Mouse (Mus musculus) stomach, embryonic 15.5 days (tissue): Measurements from ENCODE around the gene Chn2. TPM values are rescaled to one million over a fixed set of nuclear protein-coding genes. Genes with fewer than 3 reads are reported as not detected.

Experiments
- ATAC-seq: fragments of 200-750 bp; cut with Nextera tagmentation; 2 replicates; pipeline ENCODE4 v1.8.0; 2017; ENCODE audit warnings: low read depth, moderate number of reproducible peaks, moderate TSS enrichment; ENCODE audit not compliant: insufficient read depth, low FRiP score
- H3K27ac ChIP-seq: fragments of 300-500 bp; sonication (generic); 2 replicates; pipeline ENCODE4 v1.5.1; 2015; ENCODE audit warnings: mild to moderate bottlenecking, inconsistent platforms
- H3K27me3 ChIP-seq: fragments of 300-500 bp; sonication (generic); replicated peaks from 2 replicates; pipeline ENCODE4 v1.6.1; 2015; ENCODE audit warnings: inconsistent platforms
- H3K36me3 ChIP-seq: fragments of 300-500 bp; sonication (generic); 2 replicates; pipeline ENCODE4 v1.6.1; 2015; ENCODE audit warnings: inconsistent platforms
- H3K4me1 ChIP-seq: fragments of 300-500 bp; sonication (generic); 2 replicates; pipeline ENCODE4 v1.6.1; 2015; ENCODE audit warnings: inconsistent platforms
- H3K4me2 ChIP-seq: fragments of 300-500 bp; sonication (generic); 2 replicates; pipeline ENCODE4 v1.6.1; 2015; ENCODE audit warnings: mild to moderate bottlenecking, inconsistent platforms
- H3K4me3 ChIP-seq: fragments of 300-500 bp; sonication (generic); replicated peaks from 2 replicates; pipeline ENCODE4 v1.5.1; 2015; ENCODE audit warnings: inconsistent platforms
- H3K9ac ChIP-seq: fragments of 300-500 bp; sonication (generic); 2 replicates; pipeline ENCODE4 v1.6.1; 2015; ENCODE audit warnings: inconsistent platforms
- H3K9me3 ChIP-seq: fragments of 300-500 bp; sonication (generic); 2 replicates; pipeline ENCODE4 v1.6.1; 2016; ENCODE audit warnings: inconsistent platforms
- WGBS: fragments of 180-500 bp; shearing (Covaris S2); methylation state at CpG from one replicate; pipeline ENCODE4 v1.1.7; 2015; 5-methylcytosine and 5-hydroxymethylcytosine counted together
- polyA plus RNA-seq: library from polyadenylated mRNA; unstranded; fragments of >200 nt; fragmentation: Nextera tagmentation; extraction: Ambion mirVana; gene quantifications from 2 replicates; pipeline ENCODE4 v1.2.1, GENCODE M21; 2015

Chn2 gene
- polyA plus RNA-seq, 1 experiment from 2014 or later, result 15.6 TPM

GRCm38 (mm10) chr6:54210971-54211370, 171.6 kb downstream of the Chn2 start:
- WGBS, result 57% methylated on average over 4 of the region's 4 CpGs
- Histone ChIP-seq H3K4me1 (no peaks in the 10 kb centered on the region), H3K27ac (no peak overlapping the region), H3K36me3 (no peaks in the 10 kb centered on the region), H3K4me2 (no peak overlapping the region), H3K9ac (no peak overlapping the region), H3K9me3 (no peaks in the 10 kb centered on the region), H3K27me3 (no peaks in the 10 kb centered on the region), H3K4me3 (no peak overlapping the region)
- no peak for ATAC-seq

- 91% methylated on average over 7 of the region's 7 CpGs for WGBS
- Histone ChIP-seq H3K4me1 (no peaks in the 10 kb centered on the region), H3K4me3 (no peak overlapping the region), H3K9ac (no peak overlapping the region), H3K27me3 (no peaks in the 10 kb centered on the region), H3K36me3 (no peaks in the 10 kb centered on the region), H3K9me3 (no peaks in the 10 kb centered on the region), H3K4me2 (no peak overlapping the region), H3K27ac (no peak overlapping the region)
- no peak for ATAC-seq
These were observed 172.6 kb downstream of the Chn2 start for GRCm38 (mm10) chr6:54211939-54212338.

- Histone ChIP-seq H3K9ac (no peak overlapping the region), H3K4me2 (no peak overlapping the region), H3K4me1 (no peaks in the 10 kb centered on the region), H3K4me3 (no peak overlapping the region), H3K36me3 (no peaks in the 10 kb centered on the region), H3K27me3 (no peaks in the 10 kb centered on the region), H3K9me3 (no peaks in the 10 kb centered on the region), H3K27ac (no peak overlapping the region)
- WGBS, result 79% methylated on average over 7 of the region's 7 CpGs
- ATAC-seq, result no peak
These were observed 174.4 kb downstream of the Chn2 start for GRCm38 (mm10) chr6:54213743-54214142.

- ATAC-seq, result no peak
These were observed 176.3 kb downstream of the Chn2 start for GRCm38 (mm10) chr6:54215636-54216035.

GRCm38 (mm10) chr6:54216512-54216911, 177.2 kb downstream of the Chn2 start:
- Histone ChIP-seq H3K27ac (no peak overlapping the region), H3K27me3 (no peaks in the 10 kb centered on the region), H3K36me3 (no peaks in the 10 kb centered on the region), H3K4me2 (no peak overlapping the region), H3K4me1 (no peaks in the 10 kb centered on the region), H3K9ac (no peak overlapping the region), H3K4me3 (no peak overlapping the region), H3K9me3 (no peaks in the 10 kb centered on the region)
- no peak for ATAC-seq
- WGBS, result 73% methylated on average over 5 of the region's 5 CpGs

More at GRCm38 (mm10) chr6:54215636-54216035, 176.3 kb downstream of the Chn2 start:
- H3K36me3 ChIP-seq, result no peaks in the 10 kb centered on the region
- no peaks in the 10 kb centered on the region for H3K9me3 ChIP-seq
- no peaks in the 10 kb centered on the region for H3K27me3 ChIP-seq
- no peak overlapping the region for H3K4me2 ChIP-seq
- H3K4me3 ChIP-seq, result no peak overlapping the region
- H3K27ac ChIP-seq, result no peak overlapping the region
- H3K4me1 ChIP-seq, result no peaks in the 10 kb centered on the region
- no peak overlapping the region for H3K9ac ChIP-seq
- 71% methylated on average over 8 of the region's 8 CpGs for WGBS

- ATAC-seq, result no peak
- no peak overlapping the region for H3K9ac ChIP-seq
- H3K4me1 ChIP-seq, result no peaks in the 10 kb centered on the region
- H3K4me2 ChIP-seq, result no peak overlapping the region
- no peaks in the 10 kb centered on the region for H3K36me3 ChIP-seq
- no peak overlapping the region for H3K27ac ChIP-seq
- H3K9me3 ChIP-seq, result no peaks in the 10 kb centered on the region
- H3K27me3 ChIP-seq, result no peaks in the 10 kb centered on the region
- 76% methylated on average over 14 of the region's 14 CpGs for WGBS
- H3K4me3 ChIP-seq, result no peak overlapping the region
These were observed 180.8 kb downstream of the Chn2 start for GRCm38 (mm10) chr6:54220124-54220523.

GRCm38 (mm10) chr6:54223529-54223928, 184.2 kb downstream of the Chn2 start:
- ATAC-seq, result no peak
- no peaks in the 10 kb centered on the region for H3K9me3 ChIP-seq
- H3K27ac ChIP-seq, result no peak overlapping the region
- no peak overlapping the region for H3K9ac ChIP-seq
- 86% methylated on average over 4 of the region's 4 CpGs for WGBS
- no peak overlapping the region for H3K4me2 ChIP-seq
- no peak overlapping the region for H3K4me3 ChIP-seq
- H3K4me1 ChIP-seq, result no peaks in the 10 kb centered on the region
- no peaks in the 10 kb centered on the region for H3K36me3 ChIP-seq
- H3K27me3 ChIP-seq, result no peaks in the 10 kb centered on the region

GRCm38 (mm10) chr6:54224325-54224724, 185.0 kb downstream of the Chn2 start:
- no peak overlapping the region for H3K4me3 ChIP-seq
- H3K27ac ChIP-seq, result no peak overlapping the region
- H3K4me1 ChIP-seq, result no peaks in the 10 kb centered on the region
- no peak for ATAC-seq
- H3K36me3 ChIP-seq, result no peaks in the 10 kb centered on the region
- no peaks in the 10 kb centered on the region for H3K27me3 ChIP-seq
- no peaks in the 10 kb centered on the region for H3K9me3 ChIP-seq
- no peak overlapping the region for H3K4me2 ChIP-seq
- H3K9ac ChIP-seq, result no peak overlapping the region
- WGBS, result 72% methylated on average over 11 of the region's 11 CpGs

- Histone ChIP-seq H3K4me1 (no peaks in the 10 kb centered on the region), H3K36me3 (no peaks in the 10 kb centered on the region), H3K4me2 (no peak overlapping the region), H3K27me3 (no peaks in the 10 kb centered on the region), H3K9me3 (no peaks in the 10 kb centered on the region), H3K4me3 (no peak overlapping the region), H3K9ac (no peak overlapping the region), H3K27ac (no peak overlapping the region)
- no peak for ATAC-seq
- WGBS, result 59% methylated on average over 4 of the region's 4 CpGs
These were observed 186.0 kb downstream of the Chn2 start for GRCm38 (mm10) chr6:54225327-54225726.

- no peak overlapping the region for H3K4me3 ChIP-seq
- H3K36me3 ChIP-seq, result no peaks in the 10 kb centered on the region
- H3K4me2 ChIP-seq, result no peak overlapping the region
- WGBS, result 85% methylated on average over 3 of the region's 3 CpGs
- no peak for ATAC-seq
- H3K9ac ChIP-seq, result no peak overlapping the region
- no peaks in the 10 kb centered on the region for H3K27me3 ChIP-seq
- H3K9me3 ChIP-seq, result no peaks in the 10 kb centered on the region
- no peaks in the 10 kb centered on the region for H3K4me1 ChIP-seq
- no peak overlapping the region for H3K27ac ChIP-seq
These were observed 187.7 kb downstream of the Chn2 start for GRCm38 (mm10) chr6:54227061-54227460.

GRCm38 (mm10) chr6:54228421-54228820, 189.1 kb downstream of the Chn2 start:
- H3K4me2 ChIP-seq, result no peak overlapping the region
- WGBS, result 69% methylated on average over 9 of the region's 9 CpGs
- ATAC-seq, result no peak

GRCm38 (mm10) chr6:54228874-54229273, 189.5 kb downstream of the Chn2 start:
- Histone ChIP-seq H3K9me3 (no peaks in the 10 kb centered on the region), H3K9ac (no peak overlapping the region), H3K4me2 (no peak overlapping the region), H3K4me3 (no peak overlapping the region), H3K27ac (no peak overlapping the region), H3K36me3 (no peaks in the 10 kb centered on the region), H3K4me1 (no peaks in the 10 kb centered on the region), H3K27me3 (no peaks in the 10 kb centered on the region)
- WGBS, result 3% methylated on average over 2 of the region's 2 CpGs
- no peak for ATAC-seq

More at GRCm38 (mm10) chr6:54228421-54228820, 189.1 kb downstream of the Chn2 start:
- Histone ChIP-seq H3K4me1 (no peaks in the 10 kb centered on the region), H3K9me3 (no peaks in the 10 kb centered on the region), H3K27ac (no peak overlapping the region), H3K27me3 (no peaks in the 10 kb centered on the region), H3K36me3 (no peaks in the 10 kb centered on the region), H3K9ac (no peak overlapping the region), H3K4me3 (no peak overlapping the region)
